Mouse (Mus musculus) megakaryocyte-erythroid progenitor cell, adult 5-6 weeks (primary cell): ENCODE measurements around the gene Prkn. TPM values are rescaled to one million over a fixed set of nuclear protein-coding genes. Genes with fewer than 3 reads are reported as not detected.

Source experiments
- ATAC-seq: replicated peaks from 2 replicates; pipeline ENCODE4 v1.8.0; 2016; ENCODE audit warnings: mild to moderate bottlenecking, inconsistent platforms; ENCODE audit not compliant: severe bottlenecking, poor library complexity, low FRiP score, low TSS enrichment
- total RNA-seq, 2 experiments: library from RNA; stranded (forward) in 1 of 2; stranded (reverse) in 1 of 2; fragments of 200-1000, 215-1000 nt in 1 of 2; fragments of >200 nt in 1 of 2; fragmentation: Nextera tagmentation in 1 of 2; gene quantifications; 2 replicates each; pipeline ENCODE4 v1.2.3; 2014 to 2017

Gene Prkn
- total RNA-seq, 2 experiments from 2014 or later, result 3.1 to 5.9 TPM

DNA sequence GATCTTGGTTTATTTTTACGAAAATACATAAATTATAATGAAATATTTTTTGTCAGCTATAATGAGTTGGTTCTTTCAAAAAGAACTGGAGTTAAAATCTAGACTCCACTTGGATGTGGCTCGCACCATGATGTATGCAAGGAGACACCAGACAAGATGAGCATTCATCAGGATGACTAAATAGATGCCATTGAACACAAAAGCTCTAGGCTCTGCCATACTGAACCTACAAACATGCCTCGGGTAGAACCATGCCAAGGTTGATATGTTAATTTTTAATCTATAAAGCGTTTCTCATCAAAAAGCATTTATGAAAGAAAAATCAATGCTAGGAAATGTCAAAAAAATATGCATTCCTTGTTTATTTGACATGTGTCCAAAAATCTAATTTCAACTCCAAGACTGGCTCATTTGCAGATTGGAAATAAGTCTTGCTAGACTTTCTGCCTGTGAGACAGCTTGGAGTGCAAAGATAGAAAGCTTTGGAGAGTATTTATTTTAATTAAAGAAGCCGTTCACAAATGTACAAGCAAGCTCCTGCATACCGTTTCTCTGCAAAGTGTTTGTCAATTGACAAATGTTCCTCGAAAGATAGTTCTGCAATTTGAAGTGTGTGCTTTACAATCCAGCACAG is 1018.7 kb downstream of the Prkn start:
- no peak for ATAC-seq

- no peak for ATAC-seq
Measured at GRCm38 (mm10) chr17:11861178-11861577, 1021.0 kb downstream of the Prkn start.

- ATAC-seq, result no peak
Measured at GRCm38 (mm10) chr17:11862360-11862759, 1022.2 kb downstream of the Prkn start.

- no peak for ATAC-seq
Measured at GRCm38 (mm10) chr17:11863017-11863416, 1022.8 kb downstream of the Prkn start.

- ATAC-seq, result no peak
Measured at GRCm38 (mm10) chr17:11866231-11866630, 1026.0 kb downstream of the Prkn start.

DNA sequence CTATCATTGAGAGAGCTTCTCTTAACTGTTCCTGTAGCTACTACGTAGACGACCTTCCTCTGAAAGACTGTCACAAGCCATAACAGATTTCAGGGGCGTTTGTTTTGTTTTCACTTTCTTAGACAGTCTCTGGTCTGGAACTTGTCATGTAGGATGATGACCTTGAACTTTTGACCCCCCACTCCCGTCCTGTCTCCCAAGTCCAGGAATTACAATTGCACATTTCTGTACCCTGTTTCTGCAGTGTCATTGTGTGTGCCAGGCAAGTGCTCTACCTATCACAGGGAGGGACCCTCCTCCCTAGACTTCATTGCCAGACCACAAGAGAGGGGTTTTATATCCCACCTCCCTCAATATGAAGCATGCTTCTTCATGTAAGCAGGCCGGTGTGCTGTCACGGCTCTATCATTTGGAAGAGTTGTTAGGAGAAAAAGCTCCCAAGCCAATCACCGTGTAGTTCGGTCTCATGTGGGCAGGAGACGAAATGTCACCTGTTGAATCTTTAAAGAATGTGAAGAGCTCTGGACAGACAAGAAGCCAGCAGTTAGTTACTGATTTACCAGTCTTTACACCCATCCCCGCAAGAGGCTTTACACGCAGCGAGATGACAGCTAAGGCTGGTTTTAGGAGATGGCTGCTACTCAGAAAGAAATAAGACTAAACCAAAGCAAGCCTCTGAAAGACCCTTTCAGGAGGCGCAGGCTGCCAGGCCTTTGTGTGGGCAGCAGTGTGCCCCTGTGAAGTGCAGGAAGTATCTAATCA is 1027.3 kb downstream of the Prkn start:
- no peak for ATAC-seq

GRCm38 (mm10) chr17:11870546-11870945 is 1030.4 kb downstream of the Prkn start:
- ATAC-seq, result no peak

- ATAC-seq, result no peak
Measured at GRCm38 (mm10) chr17:11876240-11876639, 1036.1 kb downstream of the Prkn start.

DNA sequence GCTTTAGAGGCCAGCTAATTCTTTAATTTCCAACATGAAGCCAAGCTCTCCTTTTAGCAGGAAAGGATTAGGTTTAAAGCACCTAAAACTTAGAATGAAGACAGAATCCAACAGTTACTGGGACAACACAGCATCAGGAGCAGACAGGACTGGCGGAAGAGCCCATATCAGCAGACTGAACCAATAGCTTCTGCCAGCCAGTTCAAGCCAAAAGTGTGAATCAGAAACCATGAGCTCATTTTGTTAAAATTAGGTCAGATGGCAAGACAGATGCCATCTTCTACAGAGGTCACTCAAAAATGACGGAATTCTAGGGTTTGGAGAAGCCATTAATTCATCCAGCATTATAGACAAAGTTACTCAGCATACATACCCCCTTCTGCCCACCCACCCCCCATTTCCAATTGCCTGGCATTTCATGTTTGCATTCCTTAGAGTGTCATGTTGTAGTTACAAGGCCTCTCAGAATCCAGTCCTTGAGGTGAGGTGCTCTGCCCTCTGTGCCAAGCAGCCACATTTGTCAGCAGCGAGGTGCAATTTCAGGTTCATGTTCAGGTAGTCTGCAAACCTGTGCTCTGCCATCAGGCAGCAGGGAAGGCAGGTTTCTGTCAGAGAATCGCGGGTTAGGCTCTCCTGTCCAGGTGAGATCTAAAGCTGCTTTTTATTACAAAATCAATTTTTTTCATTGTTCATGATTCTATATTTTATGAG is 1041.1 kb downstream of the Prkn start:
- ATAC-seq, result no peak

DNA sequence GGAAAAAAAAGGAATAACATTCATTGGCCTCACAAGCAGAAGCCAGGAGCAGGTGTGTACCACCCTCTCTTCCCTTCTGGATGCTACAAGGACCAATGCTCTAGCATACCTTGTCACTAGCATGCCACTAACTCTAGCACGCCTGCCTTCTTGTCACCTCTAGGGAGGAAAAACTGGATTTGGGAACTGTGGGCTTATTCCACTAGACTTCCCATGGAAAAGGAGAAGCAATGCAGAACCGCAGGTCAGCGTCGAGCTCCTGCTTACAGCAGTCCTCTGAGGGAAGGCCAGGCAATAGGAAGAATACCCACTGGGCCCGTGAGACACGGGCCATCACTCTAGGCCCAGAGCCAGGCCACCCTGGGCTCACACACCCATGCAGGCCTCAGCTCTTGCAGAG is 1045.4 kb downstream of the Prkn start:
- ATAC-seq, result no peak

- ATAC-seq, result 0 out of 2 replicates have a peak, but pooled peaks have one; percentile 26
Measured at GRCm38 (mm10) chr17:11886963-11887362, 1046.8 kb downstream of the Prkn start.

- peak; percentile 75 for ATAC-seq
Measured at GRCm38 (mm10) chr17:11887591-11888205, 1047.5 kb downstream of the Prkn start.

DNA sequence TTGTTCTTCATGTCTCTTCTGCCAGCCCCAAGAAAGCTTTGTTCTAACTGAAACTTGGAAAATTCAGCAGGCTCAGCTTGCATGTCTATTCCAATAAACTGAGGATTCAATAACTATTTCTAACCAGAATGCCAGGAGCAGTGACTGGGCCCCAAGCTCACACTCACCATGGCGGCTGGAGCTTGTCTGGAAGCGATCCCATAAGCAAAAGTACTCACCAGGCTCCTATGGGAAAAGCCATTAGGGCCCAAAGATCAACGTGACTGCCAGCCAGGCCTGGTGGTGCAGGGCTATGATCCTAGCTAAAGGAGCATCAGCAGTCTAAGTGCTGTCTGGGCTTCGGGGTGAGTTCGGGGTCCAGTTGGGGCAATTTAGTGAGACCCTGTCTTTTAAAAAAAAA is 1048.6 kb downstream of the Prkn start:
- no peak for ATAC-seq

GRCm38 (mm10) chr17:11900300-11900699 is 1060.1 kb downstream of the Prkn start:
- ATAC-seq, result no peak

DNA sequence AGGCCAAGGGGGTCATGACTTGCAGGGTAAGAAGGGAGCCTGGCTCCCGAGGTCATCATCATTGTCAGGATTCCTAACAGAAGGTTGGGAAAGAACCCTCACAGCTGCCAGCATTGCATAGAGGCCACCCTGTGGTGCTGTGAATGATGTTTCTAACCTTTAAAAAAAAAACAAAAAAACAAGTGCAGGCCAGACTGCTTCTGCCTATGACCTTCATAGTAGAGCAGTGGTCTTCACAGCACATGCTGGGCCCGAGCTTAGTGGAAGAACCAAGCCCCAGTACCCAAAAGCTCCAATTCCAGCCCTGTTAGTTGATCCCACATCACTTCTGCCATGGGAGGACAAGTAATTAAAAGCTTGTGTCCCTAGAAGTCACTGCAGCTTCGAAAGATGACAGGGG is 1061.5 kb downstream of the Prkn start:
- ATAC-seq, result no peak

DNA sequence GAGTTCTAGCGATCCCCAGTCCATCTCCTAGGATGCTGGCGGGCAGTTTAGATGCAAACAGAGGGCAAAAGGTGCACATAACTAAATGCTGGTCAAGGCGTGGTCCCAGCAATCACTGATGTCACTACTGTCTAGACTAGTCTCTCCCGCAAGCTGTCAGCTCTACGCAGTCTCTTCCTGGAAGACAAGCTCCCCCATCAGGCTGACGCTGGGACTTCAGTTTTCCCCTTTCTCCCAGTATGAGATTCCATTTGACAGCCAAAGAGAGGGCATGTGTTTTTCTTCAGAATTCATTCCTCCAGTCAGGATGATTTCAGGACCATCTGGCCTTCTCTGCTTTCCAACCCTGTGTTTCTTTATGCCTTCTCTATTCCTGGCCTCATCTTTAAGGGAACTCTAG is 1062.8 kb downstream of the Prkn start:
- ATAC-seq, result 0 out of 2 replicates have a peak, but pooled peaks have one; percentile 52

DNA sequence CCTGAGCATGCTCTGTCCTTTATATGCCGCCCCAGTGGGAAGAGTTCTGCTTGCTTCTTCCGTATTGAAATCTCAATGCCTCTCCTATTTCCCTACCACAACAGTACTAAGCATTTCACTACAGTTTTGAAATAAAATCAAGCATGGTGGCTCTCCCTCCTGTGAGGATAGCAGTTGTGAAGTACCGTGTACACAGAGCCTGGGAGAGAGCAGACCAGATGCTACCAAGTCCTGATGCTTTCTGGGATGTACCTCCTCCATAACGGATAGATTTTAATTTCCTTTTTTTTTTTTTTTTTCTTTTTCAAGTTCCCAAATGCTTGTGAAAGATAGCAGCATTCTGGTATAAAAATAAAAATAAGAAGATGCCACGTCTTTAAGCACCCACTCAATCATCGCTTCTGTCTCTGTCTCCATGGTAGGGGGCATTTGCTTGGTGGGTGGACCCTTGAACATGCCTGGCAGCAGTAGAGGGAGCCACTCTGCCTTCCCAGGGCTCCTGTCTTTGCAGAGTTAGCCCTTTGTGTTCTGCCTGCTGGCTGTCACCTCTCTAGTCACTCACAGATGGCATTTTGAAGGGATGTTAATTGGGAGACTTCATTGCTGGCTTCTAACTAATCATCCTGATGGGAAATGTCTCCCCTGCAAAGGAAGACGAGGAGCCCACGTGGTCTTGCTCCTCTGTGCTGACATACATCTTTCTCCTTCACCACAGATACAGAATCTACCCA is 1070.6 kb downstream of the Prkn start:
- ATAC-seq, result no peak

DNA sequence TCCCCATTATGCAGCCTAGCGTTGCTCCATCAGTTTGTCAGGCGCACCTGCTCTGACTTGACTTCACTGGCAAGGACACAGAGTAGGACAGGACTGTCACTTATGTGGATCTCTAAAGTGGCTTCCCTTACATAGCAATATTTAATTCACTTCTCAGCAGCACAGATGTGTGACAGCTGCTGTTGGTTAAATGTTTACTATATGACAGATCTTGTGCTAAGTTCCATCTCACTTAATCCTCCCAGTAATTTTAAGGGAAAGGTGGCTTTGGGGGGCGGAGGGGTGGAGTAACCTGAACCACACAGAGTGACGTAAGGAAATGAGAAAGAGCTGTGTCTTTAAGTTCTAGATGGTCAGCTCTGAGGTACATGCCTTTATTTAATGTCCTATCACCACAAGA is 1072.0 kb downstream of the Prkn start:
- no peak for ATAC-seq

GRCm38 (mm10) chr17:11912872-11913365 is 1072.7 kb downstream of the Prkn start:
- no peak for ATAC-seq
